Mouse (Mus musculus) liver, embryonic 13.5 days (tissue): ENCODE results near the gene Ttc37. TPM values are rescaled to one million over a fixed set of nuclear protein-coding genes. Genes with fewer than 3 reads are reported as not detected.

Experiments used
- polyA plus RNA-seq: library from polyadenylated mRNA; unstranded; fragments of >200 nt; fragmentation: Nextera tagmentation; extraction: Ambion mirVana; gene quantifications from 2 replicates; pipeline ENCODE4 v1.2.1, GENCODE M21; 2015

Gene Ttc37
- polyA plus RNA-seq, 1 experiment from 2014 or later = 4.5 TPM

Other genes starting within 250 kb of the Ttc37 start
- 3.9 and 4.6 TPM in 2 replicates for gene Rhobtb3, start 154.8 kb upstream of the Ttc37 start, polyA plus RNA-seq
- 0.73 and 0.74 TPM in 2 replicates for gene Spata9, start 131.6 kb upstream of the Ttc37 start, polyA plus RNA-seq
- gene Rfesd, start 80.0 kb upstream of the Ttc37 start, polyA plus RNA-seq = 241 and 244 TPM in 2 replicates
- 5.6 and 5.9 TPM in 2 replicates for gene Gpr150, start 41.7 kb upstream of the Ttc37 start, polyA plus RNA-seq
- gene Arsk, start 74 bp upstream of the Ttc37 start, polyA plus RNA-seq = 2.6 and 3.1 TPM in 2 replicates
- gene Fam81b, start 206.3 kb downstream of the Ttc37 start, polyA plus RNA-seq = not detected in 2 replicates